Mouse (Mus musculus) E14TG2a.4 (cell line): ENCODE data around the gene Syn3.

Experiments used
- CTCF ChIP-seq: conservative IDR thresholded peaks from 2 replicates; pipeline ENCODE4 v1.5.1; 2014; ENCODE audit warnings: low read length
- NANOG ChIP-seq: IDR thresholded peaks from 2 replicates; pipeline ENCODE4 v1.6.1; 2014; ENCODE audit warnings: borderline replicate concordance, low read length, mixed read lengths
- POU5F1 ChIP-seq: IDR thresholded peaks from 2 replicates; pipeline ENCODE4 v1.6.1; 2014; ENCODE audit warnings: low read length, borderline replicate concordance

DNA sequence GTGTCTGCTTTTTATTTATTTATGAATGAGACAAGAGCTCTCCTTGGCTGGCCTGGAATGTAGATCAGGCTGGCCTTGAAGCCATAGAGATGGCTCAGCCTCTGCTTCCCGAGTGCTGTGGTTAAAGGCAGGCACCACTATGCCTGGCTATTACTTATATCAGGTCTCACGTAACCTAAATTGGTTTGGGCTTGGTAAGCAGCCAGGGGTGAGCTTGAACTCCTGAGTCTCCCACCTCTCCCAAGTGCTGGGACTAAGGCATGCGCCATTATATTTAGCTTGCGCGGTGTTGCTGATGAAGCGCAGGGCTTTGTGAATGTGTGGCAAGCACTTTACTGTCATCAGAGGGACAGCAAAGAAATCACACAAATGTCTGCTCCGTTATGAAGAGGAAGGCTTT lies 480.9 kb downstream of the Syn3 start:
- TF ChIP-seq CTCF (no peak), POU5F1 (no peak), NANOG (no peak)
